Mouse (Mus musculus) testis, adult 2 months (tissue): Measurements from ENCODE around the gene Ccser1. TPM values are rescaled to one million over a fixed set of nuclear protein-coding genes. Genes with fewer than 3 reads are reported as not detected.
"Not testable (repeated sequence)": the region's sequence is repeated elsewhere in the genome, so short reads cannot be mapped to it uniquely, and the experiment has no call there.

Experiments used
- H3K27ac ChIP-seq: fragments of 200-500 bp; 2 replicates; pipeline ENCODE4 v1.5.1; 2012; ENCODE audit warnings: low read depth, low read length; ENCODE audit not compliant: control insufficient read depth, insufficient read depth
- H3K27me3 ChIP-seq: fragments of 200-500 bp; 2 replicates; pipeline ENCODE4 v1.6.1; 2012; ENCODE audit warnings: mild to moderate bottlenecking, low read length, moderate library complexity; ENCODE audit not compliant: control insufficient read depth, insufficient read depth
- H3K36me3 ChIP-seq: fragments of 200-500 bp; 2 replicates; pipeline ENCODE4 v1.6.1; 2012; ENCODE audit warnings: mild to moderate bottlenecking, low read length; ENCODE audit not compliant: control insufficient read depth, insufficient read depth
- H3K4me1 ChIP-seq: fragments of 200-500 bp; 2 replicates; pipeline ENCODE4 v1.6.1; 2012; ENCODE audit warnings: low read length; ENCODE audit not compliant: control insufficient read depth, insufficient read depth
- H3K4me3 ChIP-seq: fragments of 200-500 bp; 2 replicates; pipeline ENCODE4 v1.5.1; 2012; ENCODE audit warnings: low read depth, mild to moderate bottlenecking, low read length, moderate library complexity, mixed read lengths; ENCODE audit not compliant: control insufficient read depth
- CTCF ChIP-seq: fragments of 200-500 bp; IDR thresholded peaks from 2 replicates; pipeline ENCODE4 v1.5.1; 2012; ENCODE audit warnings: low read depth, mild to moderate bottlenecking, inconsistent platforms, low read length, moderate library complexity; ENCODE audit not compliant: control insufficient read depth, insufficient read depth, insufficient replicate concordance
- POLR2A ChIP-seq: fragments of 200-500 bp; IDR thresholded peaks from 2 replicates; pipeline ENCODE4 v1.6.1; 2012; ENCODE audit warnings: low read depth, mild to moderate bottlenecking, inconsistent platforms, low read length, moderate library complexity; ENCODE audit not compliant: control insufficient read depth
- polyA plus RNA-seq: library from polyadenylated mRNA; depleted of rRNA; stranded (reverse); fragments of >200 nt; gene quantifications from 2 replicates; pipeline ENCODE4 v1.2.3, GENCODE M21; 2012

Gene Ccser1
- polyA plus RNA-seq, 1 experiment = 0.32 TPM

GRCm38 (mm10) chr6:61247842-61248472 is 67.8 kb downstream of the Ccser1 start:
- no peaks in the 10 kb centered on the region for H3K4me1 ChIP-seq
- H3K27me3 ChIP-seq = no peaks in the 10 kb centered on the region
- H3K4me3 ChIP-seq = no peak overlapping the region
- no peaks in the 10 kb centered on the region for H3K36me3 ChIP-seq
- TF ChIP-seq POLR2A = no peak
- TF ChIP-seq CTCF = no peak
- no peak overlapping the region for H3K27ac ChIP-seq

- H3K27me3 ChIP-seq = no peaks in the 10 kb centered on the region
These were observed 68.6 kb downstream of the Ccser1 start for GRCm38 (mm10) chr6:61248700-61249099.

GRCm38 (mm10) chr6:61251232-61251631 is 71.1 kb downstream of the Ccser1 start:
- Histone ChIP-seq H3K4me1 (no peaks in the 10 kb centered on the region), H3K27ac (no peak overlapping the region), H3K36me3 (no peaks in the 10 kb centered on the region), H3K27me3 (no peaks in the 10 kb centered on the region), H3K4me3 (no peak overlapping the region)
- TF ChIP-seq POLR2A = no peak
- TF ChIP-seq CTCF = no peak

More at GRCm38 (mm10) chr6:61248700-61249099, 68.6 kb downstream of the Ccser1 start:
- no peaks in the 10 kb centered on the region for H3K36me3 ChIP-seq
- TF ChIP-seq CTCF = no peak
- TF ChIP-seq POLR2A = no peak
- H3K4me3 ChIP-seq = no peak overlapping the region
- H3K27ac ChIP-seq = no peak overlapping the region
- no peaks in the 10 kb centered on the region for H3K4me1 ChIP-seq

GRCm38 (mm10) chr6:61252912-61253311 is 72.8 kb downstream of the Ccser1 start:
- Histone ChIP-seq H3K4me1 (no peaks in the 10 kb centered on the region), H3K36me3 (no peaks in the 10 kb centered on the region), H3K27ac (no peak overlapping the region), H3K27me3 (no peaks in the 10 kb centered on the region), H3K4me3 (no peak overlapping the region)
- TF ChIP-seq POLR2A = no peak
- TF ChIP-seq CTCF = no peak

- not testable (repeated sequence) for H3K4me3 ChIP-seq, H3K4me1 ChIP-seq, H3K36me3 ChIP-seq, H3K27ac ChIP-seq, H3K27me3 ChIP-seq
These were observed 75.8 kb downstream of the Ccser1 start for GRCm38 (mm10) chr6:61255874-61256273.

GRCm38 (mm10) chr6:61258847-61259634 is 78.9 kb downstream of the Ccser1 start:
- no peaks in the 10 kb centered on the region for H3K36me3 ChIP-seq
- no peaks in the 10 kb centered on the region for H3K27me3 ChIP-seq
- TF ChIP-seq POLR2A (no peak), CTCF (no peak)
- no peak overlapping the region for H3K27ac ChIP-seq
- no peak overlapping the region for H3K4me3 ChIP-seq
- no peaks in the 10 kb centered on the region for H3K4me1 ChIP-seq

GRCm38 (mm10) chr6:61261381-61261780 is 81.3 kb downstream of the Ccser1 start:
- Histone ChIP-seq H3K36me3 (no peaks in the 10 kb centered on the region), H3K27ac (no peak overlapping the region), H3K4me1 (no peaks in the 10 kb centered on the region), H3K27me3 (no peaks in the 10 kb centered on the region), H3K4me3 (no peak overlapping the region)
- TF ChIP-seq CTCF (no peak), POLR2A (no peak)

- Histone ChIP-seq H3K4me3 (no peak overlapping the region), H3K4me1 (no peaks in the 10 kb centered on the region), H3K27ac (no peak overlapping the region), H3K27me3 (no peaks in the 10 kb centered on the region), H3K36me3 (no peaks in the 10 kb centered on the region)
- TF ChIP-seq CTCF = no peak
- TF ChIP-seq POLR2A = no peak
These were observed 82.3 kb downstream of the Ccser1 start for GRCm38 (mm10) chr6:61262448-61262847.
